Mouse (Mus musculus): ENCODE measurements around the gene Mau2.
"Not testable (repeated sequence)": the region's sequence is repeated elsewhere in the genome, so short reads cannot be mapped to it uniquely, and the experiment has no call there.

Mau2 gene

GRCm38 (mm10) chr8:70042583-70043455, at the start of gene Mau2, which contains the start of gene Sugp1:
Gene Mau2, minus strand, starts transcription at chr8:70042734.
Gene Sugp1, plus strand, starts transcription at chr8:70042813.
- DNase-seq: peak; percentile 96

DNA sequence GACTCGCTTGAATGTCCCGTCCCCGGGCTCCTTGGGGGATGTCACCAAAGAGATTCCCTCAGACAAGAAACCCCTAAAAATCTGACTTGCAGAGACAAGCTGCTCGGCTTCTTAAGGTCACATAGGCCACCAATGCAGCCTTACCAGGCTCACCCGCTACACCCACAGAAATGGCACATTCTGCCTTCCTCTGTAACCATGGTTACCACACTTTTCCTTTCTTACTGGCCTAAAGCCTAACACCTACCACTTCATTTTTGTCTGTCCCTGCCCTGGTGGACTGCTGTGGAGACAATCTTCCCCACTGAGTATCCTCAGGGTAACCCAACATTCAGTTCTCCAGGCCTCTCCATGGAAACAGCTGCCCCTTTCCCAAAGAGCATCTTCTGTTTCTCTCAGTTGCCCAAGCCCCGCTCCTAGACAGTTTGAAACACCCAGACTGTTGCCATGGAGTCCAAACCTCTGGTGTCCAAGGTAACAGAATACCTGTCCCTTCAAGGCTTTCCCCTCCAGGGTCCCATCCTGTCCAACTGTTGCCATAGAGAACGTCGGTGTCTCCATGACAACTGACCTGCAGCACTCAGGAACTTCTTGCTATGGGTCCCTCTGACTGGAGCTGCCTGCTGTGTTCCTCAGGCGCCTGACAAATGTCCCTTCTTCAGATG, 46.9 kb upstream of the Mau2 start:
- no peak for DNase-seq

DNA sequence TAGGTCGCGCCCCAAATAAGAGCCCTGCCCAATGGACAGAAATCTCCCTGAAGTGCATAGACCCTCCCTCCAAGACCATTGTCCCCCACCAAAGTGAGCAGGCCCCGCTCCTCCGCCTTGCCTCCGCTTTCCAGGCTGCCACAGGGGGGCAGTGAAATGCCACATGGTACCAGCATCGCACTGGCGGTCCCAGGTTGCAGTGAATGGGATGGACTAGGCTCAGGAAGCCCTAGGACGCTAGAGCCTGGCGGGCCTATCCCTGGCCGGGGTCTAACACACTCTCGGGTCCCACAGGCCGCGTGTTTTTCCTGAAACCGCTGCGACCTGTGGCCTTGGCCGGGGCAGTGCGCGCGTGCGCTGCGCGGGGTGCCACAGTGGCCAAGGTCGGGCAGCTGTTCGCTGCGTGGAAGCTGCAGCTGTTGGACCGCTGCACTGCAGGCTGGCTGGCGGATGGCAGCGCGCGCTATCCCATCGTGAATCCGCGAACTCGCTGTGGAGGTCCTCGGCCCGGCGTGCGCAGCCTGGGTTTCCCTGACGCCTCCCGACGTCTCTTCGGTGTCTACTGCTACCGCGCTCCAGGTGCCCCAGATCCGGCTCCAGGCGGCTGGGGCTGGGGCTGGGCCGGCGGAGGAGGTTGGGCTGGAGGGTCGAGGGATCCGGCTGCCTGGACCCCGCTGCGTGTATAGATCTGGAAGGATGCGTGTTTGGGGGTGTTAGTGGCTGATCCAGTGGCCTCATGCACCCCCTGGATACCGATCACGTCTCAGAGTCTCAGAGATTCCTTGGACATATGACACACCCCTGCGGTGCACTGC, 45.5 kb upstream of the Mau2 start:
- peak; percentile 34 for DNase-seq

DNA sequence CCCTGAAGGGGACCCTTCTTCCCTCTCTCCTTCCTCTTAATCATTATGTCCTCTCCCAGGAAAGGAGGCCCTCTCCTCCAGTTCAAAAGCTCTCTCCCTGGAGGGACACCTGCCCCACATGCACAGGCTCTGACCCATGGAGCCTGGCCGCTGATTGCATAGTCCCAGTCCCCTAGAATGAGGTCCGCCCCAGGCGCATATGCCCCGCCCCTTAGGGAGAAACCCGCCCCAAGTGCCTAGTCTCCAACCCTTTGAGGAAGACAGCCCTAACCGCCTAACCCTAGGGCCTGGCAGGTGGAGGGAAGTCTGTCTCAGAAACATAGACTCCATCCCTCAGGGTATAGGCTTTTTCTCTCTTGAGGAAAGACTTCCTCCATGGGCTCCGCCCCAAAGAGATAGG, 44.7 kb upstream of the Mau2 start:
- DNase-seq: no peak

DNA sequence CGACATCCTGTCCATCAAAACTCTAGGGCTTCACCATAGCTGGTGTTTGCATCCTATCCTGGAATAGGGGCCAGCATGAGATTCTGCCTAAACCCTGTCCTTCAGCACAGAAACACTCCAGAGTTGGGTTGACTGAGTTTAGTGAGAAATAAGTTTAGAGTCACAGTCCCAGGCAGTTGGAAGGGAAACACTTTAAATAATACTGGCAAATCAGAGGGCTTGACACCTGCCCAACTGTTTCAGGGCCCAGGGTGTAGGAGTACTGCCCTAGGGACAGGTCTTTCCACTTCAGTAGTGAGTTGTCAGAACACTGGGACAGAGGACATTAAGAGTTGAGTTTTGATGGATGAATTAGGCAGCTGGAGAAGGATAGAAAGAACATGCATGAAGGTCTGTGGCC, 43.6 kb upstream of the Mau2 start:
- no peak for DNase-seq

- no peak for DNase-seq
Measured at GRCm38 (mm10) chr8:70084191-70085065, 41.9 kb upstream of the Mau2 start.

- peak; percentile 59 for DNase-seq
Measured at GRCm38 (mm10) chr8:70083285-70083684, 40.8 kb upstream of the Mau2 start, which contains the start of gene Hapln4. Gene Hapln4, plus strand, starts transcription at chr8:70083457.

DNA sequence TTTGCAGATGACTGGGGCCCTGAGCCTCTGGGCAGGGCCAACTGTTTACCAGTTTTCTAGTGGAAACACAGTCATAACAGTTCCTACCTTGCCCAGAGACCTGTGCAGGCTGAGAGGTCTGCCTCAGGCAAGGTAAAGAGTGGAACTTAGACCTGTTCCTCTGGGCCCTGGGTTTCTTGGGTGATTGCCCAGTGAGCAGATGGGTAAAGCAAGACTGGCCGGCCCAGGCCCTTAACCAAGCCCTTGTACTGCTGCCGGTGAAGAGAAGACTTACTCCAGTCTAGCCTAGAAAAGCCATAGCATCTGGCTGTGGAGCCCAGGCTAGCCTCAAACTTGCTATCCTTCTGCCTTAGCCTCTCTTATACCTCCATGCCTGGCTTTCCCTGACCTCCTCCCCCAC, 39.4 kb upstream of the Mau2 start:
- DNase-seq: no peak

GRCm38 (mm10) chr8:70073682-70074081, 31.1 kb upstream of the Mau2 start:
- DNase-seq: no peak

DNA sequence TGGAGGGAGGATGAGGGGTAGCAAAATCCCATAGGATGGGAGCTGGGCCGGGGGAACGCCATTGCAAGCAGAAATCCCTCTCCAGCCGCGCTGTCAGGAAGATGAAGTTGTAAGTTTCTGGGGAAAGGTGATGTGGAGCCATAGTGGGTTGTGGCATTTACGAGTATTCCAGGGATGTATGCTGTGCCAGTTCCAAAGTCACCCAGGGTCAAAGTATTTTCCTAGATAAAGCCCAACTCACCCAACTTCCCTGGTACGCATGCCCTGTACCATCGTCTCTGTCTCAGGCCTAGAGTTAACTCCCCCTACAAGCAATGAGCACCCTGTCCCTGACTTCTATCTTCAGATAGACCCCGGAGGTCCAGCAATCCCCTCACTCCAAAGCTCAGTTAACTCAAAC, 30.6 kb upstream of the Mau2 start:
- DNase-seq: no peak

DNA sequence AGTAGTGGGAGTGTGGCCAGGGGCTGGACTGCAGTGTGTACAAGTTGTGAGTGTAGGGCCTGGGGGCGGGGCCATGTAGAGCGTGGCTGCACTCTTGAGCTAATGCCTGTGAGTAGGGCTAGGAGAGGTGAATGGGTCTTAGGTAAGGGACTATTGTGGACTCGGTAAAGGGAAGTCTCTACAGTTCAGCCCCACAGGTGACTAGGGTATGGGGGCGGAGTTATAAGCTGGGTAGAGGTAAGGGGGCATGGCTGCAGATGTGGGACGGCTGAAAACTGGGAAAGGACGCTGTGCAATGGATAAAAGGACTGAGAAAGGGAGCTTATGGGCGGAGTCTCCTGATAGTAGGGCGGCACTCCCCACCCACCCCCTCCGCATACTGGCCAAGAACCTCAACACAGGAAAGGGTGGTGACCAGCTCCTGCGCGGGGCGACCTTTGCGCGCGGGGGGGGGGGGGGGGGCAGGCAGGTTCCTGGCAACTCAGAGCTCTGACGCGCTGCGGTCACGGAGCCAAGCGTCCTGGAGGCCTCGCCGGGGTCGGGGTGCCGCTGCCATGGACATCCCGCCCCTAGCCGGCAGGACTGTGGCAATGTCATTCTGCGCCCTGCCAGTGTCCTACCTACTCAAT, 30.0 kb upstream of the Mau2 start, which contains the start of gene Tm6sf2:
Tm6sf2 (plus strand) TSS at position 484 of the 629 bp plus-strand sequence.
- peak; percentile 73 for DNase-seq

- peak; percentile 17 for DNase-seq
Measured at GRCm38 (mm10) chr8:70071836-70072440, 29.4 kb upstream of the Mau2 start.

GRCm38 (mm10) chr8:70057721-70058120, 15.2 kb upstream of the Mau2 start:
- no peak for DNase-seq

- DNase-seq: not testable (repeated sequence)
Measured at GRCm38 (mm10) chr8:70050434-70050833, 7.9 kb upstream of the Mau2 start.

DNA sequence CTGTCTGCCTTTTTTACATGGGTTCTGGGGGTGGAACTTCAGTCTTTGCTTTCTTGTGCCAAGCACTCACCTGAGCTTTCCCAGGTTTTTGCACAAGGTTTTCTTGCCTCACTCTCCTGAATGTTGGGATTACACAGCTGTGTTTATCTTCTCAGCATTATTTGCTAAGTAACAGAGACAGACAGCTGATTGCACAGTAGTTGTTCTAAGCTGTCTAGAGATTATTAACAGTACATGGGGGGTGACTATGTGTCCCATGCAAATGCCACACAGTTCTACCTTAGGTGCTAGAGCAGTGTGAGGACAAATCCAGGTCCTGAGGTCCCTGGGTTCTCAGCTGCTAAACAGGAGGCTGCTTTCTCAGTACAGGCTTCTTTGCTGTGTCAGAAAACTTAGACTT, 7.1 kb upstream of the Mau2 start:
- DNase-seq: no peak

- DNase-seq: no peak
Measured at GRCm38 (mm10) chr8:70043996-70044395, 1.5 kb upstream of the Mau2 start.

GRCm38 (mm10) chr8:70041885-70042546, 518 bp downstream of the Mau2 start:
- DNase-seq: peak; percentile 45

DNA sequence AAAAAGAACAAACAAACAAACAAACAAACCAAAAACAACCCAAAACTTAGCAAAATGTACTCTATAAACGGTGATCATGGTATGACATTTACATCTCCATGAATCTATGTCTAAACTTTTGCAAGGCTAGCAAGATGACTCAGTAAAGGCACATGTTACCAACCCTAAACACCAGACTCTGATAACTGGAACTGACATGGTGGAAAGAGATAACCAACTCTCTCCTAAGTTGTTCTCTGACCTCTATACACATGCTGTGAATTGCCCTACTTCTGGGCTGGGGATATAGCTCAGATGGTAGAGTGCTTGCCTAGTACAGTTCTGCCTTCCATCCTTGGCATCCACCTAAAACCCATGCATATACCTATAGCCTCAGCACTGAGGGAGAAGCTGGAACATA, 4.5 kb downstream of the Mau2 start:
- no peak for DNase-seq

- no peak for DNase-seq
Measured at GRCm38 (mm10) chr8:70030255-70030654, 12.3 kb downstream of the Mau2 start.

DNA sequence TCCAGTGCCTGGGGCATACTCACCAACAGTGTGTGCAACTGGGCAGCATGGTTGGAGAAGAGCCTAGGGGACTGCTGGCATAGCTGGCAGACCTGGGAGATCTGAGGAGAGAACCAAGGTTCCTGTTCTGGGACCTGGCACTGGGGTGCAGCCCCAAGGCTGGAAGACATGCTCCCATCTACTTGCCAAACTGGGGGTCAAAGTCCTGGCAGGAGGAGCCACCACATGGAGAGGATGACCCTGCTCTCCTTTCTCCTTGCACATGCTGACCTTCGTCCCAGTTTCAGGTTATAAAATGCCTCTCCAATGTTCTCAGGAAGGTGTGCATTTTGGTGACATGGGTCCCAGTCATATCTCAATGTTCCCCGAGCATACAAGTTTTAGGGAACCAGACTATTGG, 16.4 kb downstream of the Mau2 start:
- DNase-seq: peak; percentile 57

- no peak for DNase-seq
Measured at GRCm38 (mm10) chr8:70023596-70023995, 18.9 kb downstream of the Mau2 start.
